Mouse (Mus musculus) C2C12 (cell line): ENCODE measurements at regions not wholly inside any gene's neighbourhood (a gene's known extent, or its start where the extent isn't known, plus 50 kb on each side); places are given as distances from the start of the nearest gene placed in this dataset.

Source experiments
- FOSL1 ChIP-seq: IDR thresholded peaks from one replicate; pipeline ENCODE4 v1.8.0; 2011; ENCODE audit warnings: mild to moderate bottlenecking, low read length; ENCODE audit not compliant: poor library complexity, insufficient read depth, severe bottlenecking
- MYOD1 ChIP-seq: IDR thresholded peaks from one replicate; pipeline ENCODE4 v1.6.1; 2011; ENCODE audit warnings: low read depth; ENCODE audit not compliant: control insufficient read depth, insufficient read length
- USF1 ChIP-seq: IDR thresholded peaks from one replicate; pipeline ENCODE4 v1.6.1; 2011; ENCODE audit warnings: low read depth, mild to moderate bottlenecking, control low read depth, moderate library complexity

GRCm38 (mm10) chr14:86506286-86506685 lies 634.7 kb downstream of the Diaph3 start:
- no peak for TF ChIP-seq FOSL1
- TF ChIP-seq MYOD1, result no peak
- TF ChIP-seq USF1, result no peak
